Mouse (Mus musculus): ENCODE measurements at regions not wholly inside any gene's neighbourhood (a gene's known extent, or its start where the extent isn't known, plus 50 kb on each side); places are given as distances from the start of the nearest gene placed in this dataset.

- TF ChIP-seq CTCF (IDR thresholded peaks at IDR 0.05; ENCODE audit: borderline replicate concordance, insufficient read depth, low read length) (no peak), POLR2A (IDR thresholded peaks at IDR 0.05; ENCODE audit: low read depth, low read length) (no peak)
These were observed 101.4 kb upstream of the Eef1e1 start for GRCm38 (mm10) chr13:38760261-38760660.
